Mouse (Mus musculus) adrenal gland (tissue): ENCODE results near the gene Syf2.

ENCODE experiments used
- intact Hi-C: fragments of 180-260 bp; cut with DNase I; formaldehyde crosslinking; loops from one replicate; pipeline ENCODE4 v1.15.1; 2025

The Syf2 gene

GRCm38 (mm10) chr4:134967887-134968604 lies 37.3 kb downstream of the Syf2 start:
- intact Hi-C loops = no loop called here

GRCm38 (mm10) chr4:134968605-134968976 lies 37.9 kb downstream of the Syf2 start:
- intact Hi-C loops = no loop called here

DNA sequence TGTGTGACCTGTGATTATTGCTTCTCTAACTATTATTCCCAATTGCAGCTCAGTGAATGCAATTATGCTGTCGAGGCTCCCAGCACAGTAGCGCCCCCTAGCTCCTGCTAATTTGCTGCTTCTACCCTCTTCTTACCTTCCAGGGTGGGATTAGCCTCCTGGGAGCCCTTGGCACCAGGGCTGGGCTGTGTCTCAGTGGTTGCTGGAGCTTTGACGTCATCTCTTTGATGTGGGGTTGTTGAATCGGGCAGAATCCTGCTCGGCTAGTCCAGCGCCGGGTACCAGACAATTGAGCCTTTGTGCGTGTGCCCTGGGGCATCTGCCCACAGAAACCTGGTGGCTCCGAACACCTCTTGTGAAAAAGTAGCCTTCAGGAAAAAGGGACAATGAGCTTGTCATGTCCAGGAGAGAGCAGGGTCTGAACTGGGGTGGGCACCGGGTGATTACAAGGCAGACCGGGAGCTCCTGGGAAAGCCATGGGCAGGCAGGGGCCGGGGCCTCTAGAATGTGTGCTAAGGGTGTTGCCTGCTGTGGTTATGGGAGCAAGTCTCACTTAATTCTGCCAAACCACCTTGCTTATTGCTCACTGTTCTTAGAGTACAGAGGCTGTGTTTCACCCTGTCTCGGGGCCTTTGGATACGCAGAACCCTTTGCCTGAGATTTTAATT lies 44.7 kb downstream of the Syf2 start:
- intact Hi-C loops = no loop called here

GRCm38 (mm10) chr4:134975929-134976308 lies 45.2 kb downstream of the Syf2 start:
- intact Hi-C loops = no loop called here

GRCm38 (mm10) chr4:134978930-134979329 lies 48.2 kb downstream of the Syf2 start:
- intact Hi-C loops = no loop called here

DNA sequence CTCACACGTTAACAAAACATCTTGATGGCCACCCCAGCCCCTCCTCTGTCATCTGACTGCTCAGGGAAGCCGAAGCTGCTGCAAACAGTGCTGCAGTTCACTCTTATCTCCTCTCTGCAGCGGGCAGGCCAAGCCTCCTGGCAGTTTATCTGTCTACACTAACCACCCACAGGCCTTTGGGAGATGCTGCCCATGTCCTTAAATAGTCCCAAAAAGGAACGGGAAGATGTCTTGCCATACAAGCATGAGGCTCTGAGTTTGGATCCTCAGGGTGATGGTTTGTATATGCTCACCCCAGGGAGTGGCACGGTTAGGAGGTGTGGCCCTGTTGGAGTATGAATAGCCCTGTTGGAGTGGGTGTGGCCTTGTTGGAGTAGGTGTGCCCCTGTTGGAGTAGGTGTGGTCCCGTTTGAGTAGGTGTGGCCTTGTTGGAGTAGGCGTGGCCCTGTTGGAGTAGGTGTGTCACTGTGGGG lies 51.3 kb downstream of the Syf2 start:
- intact Hi-C loops = no loop called here

GRCm38 (mm10) chr4:134983136-134983535 lies 52.4 kb downstream of the Syf2 start:
- intact Hi-C loops = no loop called here

DNA sequence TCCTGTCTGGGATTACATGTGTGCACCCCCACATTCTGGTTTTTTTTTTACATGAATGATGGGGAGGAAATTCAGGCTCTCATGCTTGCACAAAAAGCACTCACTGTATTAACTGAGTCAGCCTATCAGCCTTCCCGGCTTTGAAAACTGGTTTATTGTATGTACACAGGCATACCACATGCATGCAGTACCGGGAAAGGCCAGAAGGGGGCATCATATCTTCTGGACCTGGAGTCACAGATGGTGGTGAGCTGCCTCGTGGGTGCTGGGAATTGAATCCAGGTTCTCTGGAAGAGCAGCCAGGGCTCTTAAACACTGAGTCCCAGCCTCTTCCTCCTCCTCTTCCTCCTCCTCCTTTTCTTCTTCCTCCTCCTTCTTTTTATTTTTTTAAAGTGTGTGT lies 53.9 kb downstream of the Syf2 start:
- intact Hi-C loops = no loop called here

DNA sequence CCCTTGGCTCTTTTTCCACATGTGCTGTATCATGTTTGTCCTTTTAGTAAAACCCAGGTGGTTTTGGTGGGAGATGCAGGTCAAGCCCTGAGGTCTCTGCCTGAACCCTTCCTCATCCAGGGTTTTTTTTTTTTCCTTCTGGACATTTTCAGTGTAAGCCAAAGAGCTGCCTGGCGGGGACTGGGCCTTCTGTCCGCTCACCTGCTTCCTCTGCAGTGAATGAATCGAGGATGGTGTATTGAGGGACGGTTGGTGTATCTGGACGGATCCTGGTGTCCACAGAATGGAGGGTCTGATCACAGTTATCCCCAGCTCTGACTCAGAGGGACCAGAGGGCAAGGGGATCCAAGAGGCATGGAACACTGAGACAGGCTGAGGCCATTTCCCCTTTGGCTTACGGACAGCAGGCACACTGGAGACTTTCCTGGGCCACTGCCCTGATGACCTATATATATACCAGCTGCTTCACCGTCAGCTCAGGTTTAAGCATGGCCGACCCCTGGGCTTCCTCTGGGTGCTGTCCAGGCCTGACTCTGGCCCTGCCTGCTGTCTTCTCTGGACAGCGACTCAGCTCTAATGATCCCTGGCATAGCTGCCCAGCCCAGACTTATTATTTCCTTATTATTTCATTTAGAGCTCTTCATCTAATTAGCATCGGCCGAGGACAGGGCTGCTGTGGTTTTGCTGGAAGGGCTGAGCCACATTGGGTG lies 55.1 kb downstream of the Syf2 start:
- intact Hi-C loops = no loop called here

GRCm38 (mm10) chr4:134986336-134986635 lies 55.6 kb downstream of the Syf2 start:
- intact Hi-C loops = no loop called here

DNA sequence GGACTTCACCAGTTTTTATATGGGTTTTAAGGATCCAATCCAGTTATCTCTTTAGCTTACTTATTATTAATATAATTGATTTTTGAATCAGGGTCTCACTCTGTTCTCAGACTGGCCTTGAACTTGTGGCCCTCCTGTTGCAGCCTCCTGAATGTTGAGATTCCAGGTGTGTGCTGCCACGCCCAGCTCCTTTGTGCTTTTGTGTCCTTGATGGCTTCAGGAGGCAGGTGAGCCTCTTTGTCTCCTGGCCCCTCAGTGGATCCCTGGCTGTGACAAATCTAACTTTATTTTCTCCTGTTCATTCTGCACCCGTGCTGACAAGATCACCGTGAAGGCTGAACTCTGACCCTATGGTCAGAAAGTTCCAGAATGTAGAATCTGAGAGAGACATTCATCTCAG lies 56.3 kb downstream of the Syf2 start:
- intact Hi-C loops = no loop called here
